Mouse (Mus musculus) right cerebral cortex, postnatal 10 days (tissue): ENCODE data around the gene Myo3b.

Experiments used
- DNase-seq, 2 experiments: peaks; one replicate each; pipeline ENCODE4 v3.0.0; 2021; ENCODE audit warnings: low spot score in 2 of 2

Myo3b gene

DNA sequence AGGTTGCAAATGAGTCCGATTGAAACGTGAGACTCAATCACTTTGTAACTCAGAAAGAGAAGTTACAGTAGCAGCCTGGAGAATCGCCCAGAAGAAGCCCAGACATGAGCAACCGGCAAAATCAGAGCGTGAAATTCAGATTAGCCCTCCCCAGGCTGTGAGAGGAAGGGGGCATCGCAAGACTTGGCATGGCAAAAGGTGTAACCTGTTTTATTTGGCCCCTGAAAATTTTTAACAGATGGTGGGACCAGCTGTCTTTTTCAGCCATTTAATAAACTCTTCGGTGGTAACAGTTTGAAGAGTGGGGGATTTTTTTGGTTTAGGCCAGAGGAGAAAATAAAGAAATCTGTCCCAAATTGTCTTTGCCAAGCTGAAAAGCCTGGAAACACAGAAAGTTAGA, 405.2 kb downstream of the Myo3b start:
- DNase-seq = peak in 1 of 2 experiments; percentile 27

DNA sequence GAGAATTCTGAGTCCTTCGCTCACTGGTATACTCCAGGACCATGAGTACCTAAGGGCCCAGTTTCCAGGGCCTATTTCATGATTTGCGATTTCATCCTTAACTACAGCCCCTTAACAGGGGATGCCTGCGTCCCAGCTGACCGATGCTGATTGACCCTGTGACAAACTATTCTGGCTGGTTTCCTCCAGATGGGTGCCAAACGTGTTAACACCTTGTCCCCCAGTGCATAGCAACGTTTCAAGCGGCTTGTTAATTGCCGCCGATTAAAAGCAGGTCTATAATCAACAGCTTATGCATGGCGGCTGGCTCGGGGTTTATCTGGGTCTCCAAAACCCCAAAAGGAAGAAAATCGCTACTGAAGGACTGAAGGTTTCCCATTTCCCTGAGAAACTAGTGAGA, 417.3 kb downstream of the Myo3b start:
- DNase-seq = no peak

DNA sequence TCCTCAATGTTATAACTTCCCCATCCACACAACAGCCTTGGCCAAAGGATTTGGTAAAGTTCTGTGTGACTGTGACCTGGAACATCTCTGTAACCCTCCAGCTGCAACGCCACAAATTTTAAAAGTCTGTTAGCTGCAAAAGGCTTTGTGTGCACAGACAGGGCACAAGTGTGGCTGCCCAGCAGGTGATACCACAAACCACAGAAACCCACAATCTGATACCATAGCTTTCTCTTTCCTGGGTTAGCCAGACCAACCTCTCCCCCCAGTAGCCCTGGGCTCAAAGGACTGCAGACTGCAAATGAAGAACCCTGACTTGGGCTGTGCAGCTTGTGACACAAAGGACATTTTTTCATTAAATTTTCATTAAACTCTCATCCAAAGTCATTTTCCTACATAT, 424.7 kb downstream of the Myo3b start:
- no peak for DNase-seq

DNA sequence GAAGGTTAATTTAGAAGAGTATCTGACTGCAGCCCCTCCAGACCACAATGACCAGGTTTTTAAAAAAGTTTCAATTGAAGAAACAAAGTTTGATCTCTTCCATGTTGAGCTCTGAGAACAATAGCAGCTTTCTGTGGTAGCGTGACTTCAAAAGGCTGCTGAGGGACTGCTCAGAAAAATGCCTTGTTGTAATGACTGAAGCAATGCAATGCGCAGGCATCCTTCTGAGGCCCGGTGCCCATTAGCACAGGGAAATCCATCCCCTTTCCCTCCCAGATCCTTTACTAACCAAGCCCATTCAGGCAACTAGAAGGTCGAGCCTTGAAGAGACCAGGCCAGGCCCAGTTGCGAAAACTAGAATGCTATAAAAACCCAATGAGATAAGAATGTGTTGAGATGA, 432.2 kb downstream of the Myo3b start:
- DNase-seq = no peak

DNA sequence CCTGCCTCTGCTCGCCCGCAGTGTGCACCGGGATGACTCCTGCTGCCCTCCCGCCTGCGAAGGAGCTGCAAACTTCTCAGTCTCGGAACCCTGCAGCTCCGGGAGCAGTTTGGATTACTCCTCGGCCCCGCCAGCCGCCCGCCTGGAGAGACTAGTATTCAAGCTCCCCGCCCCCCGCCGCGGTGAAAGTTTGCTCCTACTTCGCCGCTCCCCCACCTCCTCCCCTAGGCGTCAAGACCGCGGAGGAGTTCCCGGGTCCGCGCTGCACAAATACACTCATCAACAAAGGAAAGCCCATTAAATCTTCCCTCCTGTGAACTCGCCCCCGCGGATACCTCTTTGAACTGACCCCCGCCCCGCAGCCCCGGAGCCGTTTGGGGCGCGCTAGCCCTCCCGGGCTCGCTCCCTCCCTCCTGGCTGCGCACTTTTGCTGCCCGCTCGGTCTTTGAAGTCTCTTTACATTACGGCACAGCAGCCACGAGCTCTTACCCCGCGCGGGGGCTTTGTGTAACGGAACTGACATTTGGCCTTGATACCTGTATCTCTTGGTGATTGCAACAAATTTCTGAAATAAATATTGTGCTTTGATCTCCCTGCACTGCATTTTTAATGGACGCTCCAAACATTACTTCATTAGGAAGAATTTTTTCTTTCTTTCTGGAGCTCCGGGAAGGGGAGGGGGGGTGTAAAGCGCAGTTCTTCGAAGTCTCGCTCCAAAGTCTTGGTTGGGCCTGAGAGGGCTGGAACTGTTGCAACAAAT, 433.1 kb downstream of the Myo3b start:
- DNase-seq = peak; percentile 22 to 32
